Mouse (Mus musculus) effector memory CD4-positive, alpha-beta T cell, adult 7 months (primary cell): ENCODE measurements around the gene AI661453. TPM values are rescaled to one million over a fixed set of nuclear protein-coding genes. Genes with fewer than 3 reads are reported as not detected.

Experiments
- polyA plus RNA-seq: library from polyadenylated mRNA; unstranded; fragments of 100-300 nt; shearing (Covaris generic); gene quantifications from one replicate; pipeline ENCODE4 v1.2.1, GENCODE M21; 2017

Gene AI661453
- polyA plus RNA-seq: not detected

GRCm38 (mm10) chr17:47436156-47436906 lies at the start of gene AI661453:
Gene AI661453, plus strand, starts transcription at chr17:47436615.

GRCm38 (mm10) chr17:47400451-47400850 lies 36.0 kb upstream of the AI661453 start, which contains the start of gene Guca1a:
Gene Guca1a, minus strand, starts transcription at chr17:47400584.

DNA sequence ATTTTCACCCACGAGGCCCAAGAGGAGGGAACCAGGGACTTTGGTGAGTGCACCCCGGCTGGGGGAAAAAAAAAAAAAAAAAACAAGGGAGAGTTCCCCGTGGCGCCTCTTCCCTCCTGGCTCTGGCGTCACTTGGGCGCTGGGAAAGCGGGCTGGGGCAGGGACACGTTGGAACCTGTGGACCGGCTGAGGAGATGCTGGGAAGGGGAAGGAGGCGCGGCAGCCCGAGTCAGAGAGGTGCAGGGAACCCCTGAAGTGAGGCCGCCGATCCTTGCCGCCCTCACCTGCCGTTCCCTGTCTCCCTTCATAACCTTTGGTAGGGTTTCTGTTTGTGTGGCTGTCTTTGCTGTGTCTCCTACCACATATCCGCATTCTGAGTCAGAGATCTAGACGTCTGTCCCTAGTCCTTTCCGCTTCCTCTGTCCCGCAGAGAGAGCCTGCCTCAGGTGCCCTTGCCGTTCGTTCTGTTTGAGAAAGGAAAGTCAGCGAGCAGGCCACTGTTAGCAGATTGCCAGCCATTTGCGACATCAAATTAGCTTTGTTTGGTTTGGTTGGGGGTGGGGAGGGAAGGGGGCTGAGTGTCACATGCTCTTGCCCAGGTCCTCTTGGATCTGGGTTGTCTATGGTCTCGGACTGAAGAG lies 612 bp downstream of the AI661453 start, which contains the start of gene 1700001C19Rik:
Gene 1700001C19Rik, minus strand, starts transcription at position 470 of the 641 bp plus-strand sequence.

DNA sequence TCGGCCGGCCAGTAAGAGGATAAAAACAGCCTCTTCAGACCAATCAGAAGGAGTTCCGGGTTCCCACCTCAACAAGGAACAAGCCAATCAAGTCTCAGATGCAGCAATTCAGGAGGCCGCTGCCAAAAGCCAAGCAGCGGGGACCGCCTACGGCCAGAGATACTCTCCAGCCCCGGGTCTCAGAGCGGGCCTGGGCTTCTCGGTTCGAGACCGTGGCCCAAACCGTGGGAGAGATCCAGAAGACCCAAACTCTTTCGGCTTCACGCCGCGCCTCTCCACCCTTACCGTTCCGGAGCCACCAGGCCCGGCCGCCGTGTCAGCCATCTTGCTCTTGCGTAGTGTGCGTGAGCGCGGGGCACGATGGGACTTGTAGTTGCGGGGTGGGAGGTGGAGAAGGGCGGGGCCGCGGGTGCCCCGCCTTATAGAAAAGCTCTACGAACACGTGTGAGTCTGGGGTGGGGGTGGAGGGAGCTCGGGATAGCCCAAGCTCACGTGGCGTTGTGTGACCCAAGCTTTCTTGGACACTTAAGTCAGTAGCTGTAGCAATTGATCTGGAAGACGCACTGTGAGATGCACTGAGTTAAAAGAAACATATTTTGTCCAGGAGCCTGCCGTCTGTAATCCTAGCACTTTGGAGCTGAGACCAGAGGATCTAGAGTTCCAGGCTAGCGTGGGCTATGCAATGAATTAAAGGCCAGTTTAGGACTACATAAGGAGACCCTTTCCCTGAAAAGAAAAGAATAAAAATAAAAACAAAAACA lies 65.7 kb downstream of the AI661453 start, which contains the start of gene Taf8:
Gene Taf8, minus strand, starts transcription at position 347 of the 761 bp plus-strand sequence.

DNA sequence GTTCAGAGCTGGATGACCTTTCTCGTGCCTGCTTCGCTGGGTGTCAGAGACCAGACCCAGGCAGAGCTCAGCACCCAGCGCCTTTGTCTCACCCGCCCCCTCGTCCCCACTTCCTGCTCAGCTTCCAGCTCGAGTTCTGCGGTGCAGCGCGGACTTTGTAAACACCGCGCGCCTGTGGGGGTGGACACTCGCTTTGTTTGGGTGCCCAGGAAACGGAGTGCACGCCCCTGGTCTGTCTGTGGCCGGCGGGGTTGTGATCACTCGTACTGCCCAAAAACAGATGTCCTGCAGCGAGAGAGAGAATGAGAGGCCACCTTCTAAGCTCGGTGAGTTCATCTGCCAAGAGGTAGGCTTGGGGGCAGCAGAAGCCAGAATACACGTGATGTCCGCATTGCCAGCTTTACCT lies 68.5 kb downstream of the AI661453 start, which contains the start of gene Ccnd3:
Gene Ccnd3, plus strand, starts transcription at position 111 of the 406 bp plus-strand sequence.

Other genes starting within 250 kb of the AI661453 start
- gene Mrps10, start 67.7 kb upstream of the AI661453 start, polyA plus RNA-seq: 27.2 TPM
- 1.7 TPM for gene Guca1b, start 51.2 kb upstream of the AI661453 start, polyA plus RNA-seq
- gene Guca1a, start 36.0 kb upstream of the AI661453 start, polyA plus RNA-seq: not detected
- not detected for gene 1700001C19Rik, start 761 bp downstream of the AI661453 start, polyA plus RNA-seq
- 47.6 TPM for gene Taf8, start 65.7 kb downstream of the AI661453 start, polyA plus RNA-seq
- gene Ccnd3, start 68.4 kb downstream of the AI661453 start, polyA plus RNA-seq: 327 TPM
- gene Bysl, start 174.9 kb downstream of the AI661453 start, polyA plus RNA-seq: 20.1 TPM
- gene Med20, start 175.0 kb downstream of the AI661453 start, polyA plus RNA-seq: 33.6 TPM
- 3.0 TPM for gene Gm20517, start 175.0 kb downstream of the AI661453 start, polyA plus RNA-seq
- gene Usp49, start 194.1 kb downstream of the AI661453 start, polyA plus RNA-seq: 5.1 TPM